In the genomic region with DNA sequence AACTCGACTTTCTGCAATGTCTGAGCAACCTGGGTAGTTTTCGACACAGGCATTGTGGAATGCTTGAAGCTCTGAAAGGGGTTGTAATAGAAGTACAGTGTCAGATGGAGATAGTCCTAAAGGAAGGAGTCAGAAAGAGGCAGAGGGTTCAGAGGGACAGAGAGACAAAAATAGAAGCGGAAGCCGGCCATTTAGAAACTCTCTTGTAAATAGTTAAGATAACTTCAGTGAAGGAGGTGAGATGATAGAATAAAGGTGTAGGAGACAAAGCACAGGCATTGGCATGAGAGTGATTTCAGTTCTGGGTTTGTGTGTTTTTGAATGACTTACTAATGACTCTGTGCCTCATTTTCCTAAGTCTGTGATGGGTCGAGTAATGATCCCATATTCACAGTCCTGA, we compare ENCODE assay signal across 19 mouse cellular contexts. TPM values are rescaled to one million over a fixed set of nuclear protein-coding genes. Genes with fewer than 3 reads are reported as not detected.
"Had no signal": no experiment of that assay in that cellular context is flagged by ENCODE, and none has a peak within 500 bp of the region (broad histone marks: within the 10 kb centered on the region; RNA-seq: fewer than 3 reads in every experiment).

No protein-coding gene starts in this region.

- H3K36me3 ChIP-seq: midbrain, embryonic 12.5 days; neural tube, embryonic 13.5 days; neural tube, embryonic 15.5 days had no signal

- H3K4me3 ChIP-seq: midbrain, embryonic 10.5 days; midbrain, embryonic 12.5 days; myocyte; neural tube, embryonic 13.5 days; neural tube, embryonic 15.5 days had no signal

- H3K9ac ChIP-seq: lung, embryonic 14.5 days; midbrain, embryonic 12.5 days; neural tube, embryonic 13.5 days; neural tube, embryonic 15.5 days had no signal

- DNase-seq: lung, embryonic 14.5 days; lung, postnatal 10 days; lung, postnatal 4 days; midbrain, embryonic 14.5 days; retina, postnatal 1 day; right cerebral cortex, adult 18-20 months; right cerebral cortex, postnatal 25 days; right cerebral cortex, postnatal 4 days; spleen, adult 18-20 months; thymus, adult 18-20 months; thymus, postnatal 14 days; thymus, postnatal 36 days had no signal

- H3K27ac ChIP-seq: midbrain, embryonic 10.5 days; midbrain, embryonic 12.5 days; neural tube, embryonic 13.5 days; neural tube, embryonic 15.5 days had no signal

- H3K9me3 ChIP-seq: midbrain, embryonic 10.5 days; midbrain, embryonic 12.5 days; neural tube, embryonic 13.5 days; neural tube, embryonic 15.5 days had no signal

- H3K4me1 ChIP-seq: midbrain, embryonic 10.5 days; midbrain, embryonic 12.5 days; neural tube, embryonic 13.5 days; neural tube, embryonic 15.5 days had no signal

- H3K4me2 ChIP-seq: lung, embryonic 14.5 days; midbrain, embryonic 12.5 days; neural tube, embryonic 13.5 days; neural tube, embryonic 15.5 days had no signal

- ATAC-seq: midbrain, embryonic 16.5 days had no signal

RNA-seq across cellular contexts. Expression of a gene that starts 11.0 kb away (rescaled TPM):
- total RNA-seq: megakaryocyte-erythroid progenitor cell, adult 5-6 weeks had no signal
